Mouse (Mus musculus) gastrocnemius, postnatal 25 days (tissue): ENCODE measurements around the gene Tgfa. TPM values are rescaled to one million over a fixed set of nuclear protein-coding genes. Genes with fewer than 3 reads are reported as not detected.

ENCODE experiments used
- DNase-seq: peaks from one replicate; pipeline ENCODE4 v3.0.0; 2022
- total RNA-seq, 2 experiments: library from RNA; stranded (reverse); gene quantifications; 1 replicate in 1 of 2; 2 replicates in 1 of 2; pipeline ENCODE4 v1.2.3; 2021

Gene Tgfa
- total RNA-seq, 2 experiments from 2014 or later: 0.15 to 0.35 TPM

GRCm38 (mm10) chr6:86188741-86189480 is 6.1 kb upstream of the Tgfa start:
- no peak for DNase-seq

DNA sequence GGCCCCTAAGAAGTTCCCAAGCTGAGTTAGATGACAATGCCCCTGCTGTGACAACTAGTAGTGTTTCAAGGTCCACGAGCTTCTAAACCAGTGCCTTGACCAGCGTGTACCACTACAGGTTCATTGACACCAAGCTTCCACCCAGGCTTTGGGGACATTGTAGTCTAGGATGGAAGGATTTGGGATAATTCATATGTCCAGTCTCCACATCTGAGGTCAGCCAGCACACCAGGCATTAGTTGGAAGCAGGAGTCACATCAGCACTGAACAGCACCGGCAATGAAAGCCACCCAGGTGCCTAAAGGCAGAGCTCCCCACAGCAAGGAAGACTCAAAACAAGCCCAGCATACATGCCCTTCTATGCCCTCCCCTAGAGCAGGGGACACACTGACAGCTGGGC is 4.4 kb upstream of the Tgfa start:
- DNase-seq: no peak

GRCm38 (mm10) chr6:86192978-86193377 is 2.0 kb upstream of the Tgfa start:
- DNase-seq: peak; percentile 11

DNA sequence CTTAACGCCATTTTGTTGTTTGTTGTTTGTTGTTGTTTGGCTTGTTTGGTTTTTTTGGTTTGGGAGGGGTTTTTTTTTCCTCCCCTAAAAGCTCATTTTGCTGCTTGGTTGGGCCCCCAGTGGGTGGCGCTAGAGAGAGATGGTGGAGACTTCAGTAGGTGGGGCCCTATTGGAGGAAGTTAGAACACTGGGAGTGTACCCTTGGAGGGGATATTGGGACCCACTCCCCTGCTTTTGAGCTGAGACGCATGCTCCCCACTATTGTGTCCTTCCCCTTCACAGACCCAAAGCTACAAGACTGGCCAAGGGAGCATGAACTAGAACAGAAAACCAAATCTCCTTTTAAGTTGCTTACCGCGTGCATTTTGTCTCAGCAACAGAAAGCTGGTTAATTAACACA is 1.1 kb upstream of the Tgfa start:
- DNase-seq: no peak

- no peak for DNase-seq
These were observed 1.0 kb downstream of the Tgfa start for GRCm38 (mm10) chr6:86196034-86196433.

DNA sequence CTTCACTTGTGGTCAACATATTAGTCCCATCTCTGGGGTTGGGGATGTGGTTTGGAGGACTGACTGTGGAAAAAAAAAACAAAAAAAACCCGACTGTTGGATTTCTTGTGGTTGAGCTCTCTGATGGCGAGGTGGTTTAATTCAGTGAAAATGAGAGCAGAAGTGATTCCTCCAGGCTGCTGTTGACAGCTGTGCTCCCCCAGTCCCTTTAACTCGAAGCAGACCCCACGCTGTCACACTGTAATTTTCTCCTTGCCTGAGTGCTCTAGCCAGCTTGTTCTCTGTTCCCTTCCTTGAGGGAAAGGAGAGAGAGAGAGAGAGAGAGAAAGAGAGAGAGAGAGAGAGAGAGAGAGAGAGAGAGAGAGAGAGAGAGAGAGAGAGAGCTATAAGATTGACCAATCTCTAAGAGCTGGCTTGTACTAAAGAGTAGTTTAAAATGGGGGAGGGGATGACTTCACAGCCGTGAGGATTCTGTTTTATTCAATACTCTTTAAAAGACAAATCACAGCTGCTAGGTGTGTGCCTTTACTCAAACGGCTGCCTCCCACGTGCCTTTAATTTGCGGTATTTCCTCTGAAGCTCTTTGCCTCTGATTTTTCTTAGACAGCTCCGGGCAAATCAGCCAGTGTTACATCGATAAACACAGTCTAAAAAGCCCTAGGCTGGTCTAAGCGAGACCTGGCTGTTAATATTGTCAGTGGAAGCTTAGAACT is 2.3 kb downstream of the Tgfa start:
- DNase-seq: no peak

GRCm38 (mm10) chr6:86200934-86201333 is 5.9 kb downstream of the Tgfa start:
- no peak for DNase-seq

DNA sequence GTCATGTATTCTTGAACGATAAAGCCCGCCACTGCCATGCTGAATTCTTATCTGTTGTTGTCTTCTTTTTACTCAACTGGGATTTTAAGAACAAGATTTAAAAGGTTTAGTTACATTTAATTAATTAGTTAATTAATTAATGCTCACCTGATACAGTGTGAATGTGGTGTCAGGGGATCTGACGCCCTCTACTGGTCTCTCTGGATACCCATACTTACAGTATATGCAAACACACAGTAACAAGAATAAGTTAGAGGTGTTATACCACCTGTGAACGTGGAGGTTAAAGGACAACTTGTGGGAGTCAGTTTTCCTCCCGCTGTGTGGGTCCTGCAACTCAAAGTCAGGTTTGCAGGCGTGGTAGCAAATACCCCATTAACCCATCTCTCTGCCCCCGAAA is 8.1 kb downstream of the Tgfa start:
- no peak for DNase-seq

- no peak for DNase-seq
These were observed 11.0 kb downstream of the Tgfa start for GRCm38 (mm10) chr6:86206014-86206413.

GRCm38 (mm10) chr6:86206985-86207384 is 12.0 kb downstream of the Tgfa start:
- no peak for DNase-seq

DNA sequence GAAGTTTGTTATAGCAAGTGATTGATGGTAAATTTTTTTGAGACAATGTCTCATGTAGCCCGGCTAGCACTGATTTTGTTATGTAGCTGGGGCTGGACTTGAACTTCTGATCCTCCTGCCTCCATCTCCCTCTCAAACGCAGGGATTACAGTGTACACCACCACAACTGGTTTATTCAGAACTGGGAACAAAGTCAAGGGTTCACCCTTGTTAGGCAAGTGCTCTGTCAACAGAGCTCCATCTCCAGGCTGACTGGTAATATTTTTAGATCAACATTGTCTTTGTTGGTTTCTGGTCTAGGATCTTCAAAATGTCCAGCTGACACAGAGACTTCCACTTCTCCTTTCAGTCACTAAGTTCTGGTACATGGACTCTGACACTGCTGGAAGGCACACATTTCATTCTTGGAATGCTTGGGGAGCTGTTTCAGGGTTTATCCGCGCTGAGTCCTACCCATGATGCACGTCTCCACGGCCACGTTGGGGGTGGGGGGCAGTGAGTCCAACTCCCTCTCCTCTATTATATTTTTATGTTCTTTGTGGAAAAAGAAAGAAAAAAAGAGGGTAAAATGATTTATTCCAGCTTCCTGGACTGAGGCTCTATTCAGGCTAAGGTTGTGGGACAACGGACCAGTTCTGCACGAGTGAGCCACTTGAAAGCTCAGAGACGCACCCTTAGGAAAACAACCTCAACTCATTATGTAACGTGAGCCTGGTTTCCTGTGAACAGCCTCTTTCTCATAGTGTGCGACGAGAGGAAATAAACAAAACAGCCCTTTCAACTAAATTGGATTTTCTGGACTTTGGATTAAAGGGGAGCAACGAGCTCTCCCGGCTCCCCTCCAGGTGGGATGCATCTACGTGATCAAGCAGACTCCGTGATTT is 14.4 kb downstream of the Tgfa start:
- DNase-seq: no peak

GRCm38 (mm10) chr6:86210017-86210408 is 15.0 kb downstream of the Tgfa start:
- DNase-seq: no peak

DNA sequence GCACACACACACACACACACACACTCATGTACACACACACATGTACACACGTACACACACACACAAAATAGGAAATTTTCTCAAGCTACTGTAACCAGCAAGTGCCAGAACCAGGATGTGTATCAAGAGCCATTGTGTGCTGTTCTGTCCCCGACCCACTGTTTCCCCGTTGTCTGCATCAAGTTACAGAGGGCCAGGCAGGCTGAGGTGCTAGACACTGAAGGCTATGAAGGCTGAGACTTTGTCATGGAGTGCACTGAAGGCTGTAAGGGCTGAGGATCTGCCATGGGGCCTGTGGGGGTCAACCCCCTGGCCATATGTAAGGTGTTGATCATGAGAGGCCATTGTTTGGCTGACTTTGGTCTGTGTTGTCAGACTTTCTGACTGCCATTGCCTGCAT is 15.6 kb downstream of the Tgfa start:
- DNase-seq: no peak

DNA sequence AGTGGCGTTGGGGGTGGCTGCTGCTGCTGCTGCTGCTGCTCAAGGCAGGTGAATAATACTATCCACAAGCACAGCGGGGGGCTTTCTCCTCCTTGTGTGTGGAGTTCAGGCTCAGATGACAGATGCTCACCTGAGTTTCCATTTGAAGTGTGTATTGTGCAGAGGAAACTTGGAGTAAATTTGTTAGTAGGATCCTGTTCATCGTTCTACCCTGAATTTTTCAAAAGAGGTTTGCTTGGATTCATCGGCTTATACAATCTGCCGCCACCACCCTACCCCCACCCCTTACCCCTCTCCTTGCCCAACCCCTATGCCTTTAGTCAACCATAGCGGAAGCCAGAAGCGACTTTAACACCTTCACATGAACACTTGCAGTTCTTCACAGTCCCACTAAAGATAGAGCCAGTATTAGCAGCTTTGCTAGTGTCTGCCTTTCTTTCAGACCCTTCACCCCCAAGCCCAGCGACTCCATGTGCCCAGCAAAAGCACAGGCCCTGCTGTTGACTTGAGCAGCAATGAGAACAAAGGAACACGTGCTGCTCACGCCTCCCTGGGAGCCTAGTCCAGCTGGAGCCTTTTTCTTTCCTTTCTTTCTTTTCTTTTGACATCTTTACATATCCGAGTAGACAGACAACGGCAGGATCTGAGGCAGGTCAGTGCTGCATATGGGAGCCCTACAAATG is 16.2 kb downstream of the Tgfa start:
- no peak for DNase-seq

- DNase-seq: no peak
These were observed 18.0 kb downstream of the Tgfa start for GRCm38 (mm10) chr6:86212871-86213640.

DNA sequence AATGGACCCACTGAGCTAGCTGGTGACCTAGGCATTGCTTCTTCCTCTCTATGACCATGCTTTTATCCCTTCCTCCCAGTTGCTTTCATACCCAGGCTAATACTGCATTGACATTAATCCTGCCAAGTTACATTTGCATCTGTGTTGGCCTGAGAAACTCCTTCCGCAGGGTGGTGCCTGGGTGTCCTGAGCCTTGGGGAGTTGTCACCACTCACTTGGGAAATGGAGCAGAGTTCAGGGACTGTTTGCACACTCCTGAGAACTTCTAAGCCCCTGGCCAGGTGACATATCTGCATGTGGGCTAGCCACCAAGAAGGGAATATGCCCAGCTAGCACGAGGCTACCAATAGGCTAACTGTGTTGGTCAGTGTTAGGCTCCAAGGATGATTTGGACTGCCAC is 23.0 kb downstream of the Tgfa start:
- no peak for DNase-seq

GRCm38 (mm10) chr6:86218739-86219138 is 23.7 kb downstream of the Tgfa start:
- no peak for DNase-seq

- no peak for DNase-seq
These were observed 24.5 kb downstream of the Tgfa start for GRCm38 (mm10) chr6:86219494-86219893.

GRCm38 (mm10) chr6:86220171-86220570 is 25.1 kb downstream of the Tgfa start:
- DNase-seq: no peak

DNA sequence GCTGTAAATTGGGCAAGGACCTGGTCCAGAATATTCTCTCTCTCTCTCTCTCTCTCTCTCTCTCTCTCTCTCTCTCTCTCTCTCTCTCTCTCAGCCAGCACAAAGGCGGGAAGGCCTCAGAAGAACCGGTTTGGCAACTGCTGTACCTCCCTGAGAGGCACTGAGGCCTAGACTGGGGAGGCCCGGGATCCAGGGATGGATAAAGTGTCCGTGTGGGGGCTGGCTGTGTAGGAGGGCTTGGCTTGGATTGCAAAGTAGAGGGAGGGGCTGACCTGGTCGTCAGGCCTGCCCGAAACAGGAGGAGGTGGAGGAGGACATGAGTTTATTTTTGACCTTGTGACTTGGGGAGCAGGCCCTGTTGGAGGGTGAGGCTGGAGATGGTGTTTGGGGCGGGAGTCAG is 27.4 kb downstream of the Tgfa start:
- DNase-seq: no peak

- no peak for DNase-seq
These were observed 30.6 kb downstream of the Tgfa start for GRCm38 (mm10) chr6:86225604-86226003.

DNA sequence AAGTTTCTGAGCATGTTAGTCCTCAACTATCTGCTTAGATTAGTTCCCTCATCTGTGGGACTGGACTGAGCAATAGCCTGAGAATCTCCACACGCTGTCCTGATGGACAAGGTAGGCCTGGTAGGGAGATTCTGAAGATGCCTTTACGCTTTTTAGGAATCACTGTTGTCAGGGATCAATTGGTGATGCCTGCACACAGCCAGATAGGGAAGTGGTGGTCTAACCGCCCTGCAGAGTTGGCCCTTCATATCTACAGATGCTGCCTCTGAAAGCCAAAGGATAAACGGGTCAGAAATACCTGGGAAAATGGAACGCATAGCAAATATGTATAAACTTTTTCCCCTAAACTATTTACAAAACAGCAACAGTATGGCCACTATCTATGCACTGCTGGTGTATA is 37.3 kb downstream of the Tgfa start:
- DNase-seq: no peak
